In the genomic region with DNA sequence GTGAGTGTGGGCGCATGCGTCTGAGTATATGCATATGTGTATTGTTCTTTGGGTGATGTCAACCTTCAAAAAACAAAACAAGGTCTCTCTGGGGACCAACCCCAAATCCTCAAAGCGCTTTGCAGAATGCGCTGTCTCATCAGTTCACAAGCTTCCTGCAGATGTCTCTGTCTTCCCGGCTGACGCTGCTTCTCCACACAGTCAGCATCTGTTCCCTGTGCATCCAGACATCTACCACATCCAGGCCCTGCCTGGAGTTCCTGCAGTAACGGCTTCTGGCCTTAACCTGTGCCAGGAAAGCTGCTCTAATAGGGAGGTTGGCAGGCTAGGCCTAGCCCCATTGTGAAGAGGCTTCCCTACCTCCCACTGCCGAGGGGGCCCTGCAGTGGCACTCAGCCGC, we compare ENCODE assay signal across 19 mouse cellular contexts.
DNase-seq lines count a peak whose midpoint lies in the region; ATAC-seq and TF ChIP-seq lines count a peak whose summit lies in the region.
"Had no signal": no experiment of that assay in that cellular context is flagged by ENCODE, and none has a peak within 500 bp of the region (broad histone marks: within the 10 kb centered on the region; RNA-seq: fewer than 3 reads in every experiment).

No protein-coding gene starts in this region.

- no peak overlapping the region for H3K4me3 ChIP-seq in midbrain, postnatal 0 days (ENCODE audit: low read depth, low read length)
- H3K4me3 ChIP-seq in midbrain, embryonic 13.5 days (replicated peaks), result no peak overlapping the region
- H3K4me3 ChIP-seq: embryonic facial prominence, embryonic 13.5 days; heart, embryonic 12.5 days; hindbrain, embryonic 15.5 days; midbrain, embryonic 12.5 days had no signal

- no peak for TF ChIP-seq CTCF in midbrain, postnatal 0 days (IDR thresholded peaks at IDR 0.05)

- H3K9ac ChIP-seq in midbrain, postnatal 0 days (replicated peaks; ENCODE audit: low read length, poor library complexity, severe bottlenecking), result no peak overlapping the region
- no peak overlapping the region for H3K9ac ChIP-seq in midbrain, embryonic 13.5 days (replicated peaks)
- H3K9ac ChIP-seq: embryonic facial prominence, embryonic 13.5 days; heart, embryonic 12.5 days; hindbrain, embryonic 15.5 days; midbrain, embryonic 12.5 days had no signal

- H3K27me3 ChIP-seq in midbrain, postnatal 0 days (ENCODE audit: insufficient read depth, low read length), result no peaks in the 10 kb centered on the region
- no peaks in the 10 kb centered on the region for H3K27me3 ChIP-seq in midbrain, embryonic 13.5 days
- H3K27me3 ChIP-seq: embryonic facial prominence, embryonic 13.5 days; heart, embryonic 12.5 days; hindbrain, embryonic 15.5 days; midbrain, embryonic 12.5 days had no signal

- 70% methylated on average over 9 of the region's 9 CpGs for WGBS in midbrain, postnatal 0 days
- 78% methylated on average over 9 of the region's 9 CpGs for WGBS in midbrain, embryonic 13.5 days

- no peaks in the 10 kb centered on the region for H3K4me1 ChIP-seq in midbrain, postnatal 0 days (ENCODE audit: insufficient read depth, low read length)
- H3K4me1 ChIP-seq in midbrain, embryonic 13.5 days (replicated peaks), result no peaks in the 10 kb centered on the region
- H3K4me1 ChIP-seq: embryonic facial prominence, embryonic 13.5 days; heart, embryonic 12.5 days; hindbrain, embryonic 15.5 days; midbrain, embryonic 12.5 days had no signal

- no peaks in the 10 kb centered on the region for H3K36me3 ChIP-seq in midbrain, postnatal 0 days (ENCODE audit: insufficient read depth, low read length)
- H3K36me3 ChIP-seq in midbrain, embryonic 13.5 days, result no peaks in the 10 kb centered on the region
- H3K36me3 ChIP-seq: embryonic facial prominence, embryonic 13.5 days; heart, embryonic 12.5 days; hindbrain, embryonic 15.5 days; midbrain, embryonic 12.5 days had no signal

- DNase-seq in cerebellum, postnatal 10 days, result peak; percentile 34 to 53
- DNase-seq in cerebellum, adult 9-11 months, result no peak
- DNase-seq in midbrain, postnatal 0 days (ENCODE audit: low spot score), result peak; percentile 26
- peak; percentile 38 for DNase-seq in left cerebral cortex, postnatal 4 days
- DNase-seq in adrenal gland, postnatal 10 days, result no peak
- DNase-seq in lung, adult 18-20 months, result no peak
- no peak for DNase-seq in cerebellum, adult 8-10 months
- DNase-seq: cerebellum, adult 11-12 months; kidney, postnatal 10 days; liver; lung, adult 2 months; lung, postnatal 4 days; thymus, postnatal 25 days had no signal

- H3K9me3 ChIP-seq in midbrain, postnatal 0 days (ENCODE audit: low read length), result no peaks in the 10 kb centered on the region
- no peaks in the 10 kb centered on the region for H3K9me3 ChIP-seq in midbrain, embryonic 13.5 days
- H3K9me3 ChIP-seq: embryonic facial prominence, embryonic 13.5 days; heart, embryonic 12.5 days; hindbrain, embryonic 15.5 days; midbrain, embryonic 12.5 days had no signal

- H3K27ac ChIP-seq in midbrain, postnatal 0 days (ENCODE audit: low read depth, low read length), result no peak overlapping the region
- H3K27ac ChIP-seq in midbrain, embryonic 13.5 days, result no peak overlapping the region
- H3K27ac ChIP-seq: embryonic facial prominence, embryonic 13.5 days; hindbrain, embryonic 15.5 days; midbrain, embryonic 12.5 days had no signal

- no peak for ATAC-seq in midbrain, postnatal 0 days (ENCODE audit: low FRiP score)
- ATAC-seq in midbrain, embryonic 13.5 days, result no peak
- ATAC-seq: intestine, postnatal 0 days had no signal

- H3K4me2 ChIP-seq in midbrain, postnatal 0 days (ENCODE audit: low read depth, low read length, poor library complexity, severe bottlenecking), result no peak overlapping the region
- H3K4me2 ChIP-seq in midbrain, embryonic 13.5 days (replicated peaks), result no peak overlapping the region
- H3K4me2 ChIP-seq: embryonic facial prominence, embryonic 13.5 days; heart, embryonic 12.5 days; hindbrain, embryonic 15.5 days; midbrain, embryonic 12.5 days had no signal

- intact Hi-C loops in left cerebral cortex, postnatal 4 days (cut with DNase I), result no loop called here

Comparison
In these comparisons a context has a peak if more than half of its experiments do, and no peak if none do; other contexts are left out.
1. DNase-seq: peak in cerebellum, postnatal 10 days (2 of 2), midbrain, postnatal 0 days (single experiment) and left cerebral cortex, postnatal 4 days (single experiment); none in cerebellum, adult 9-11 months (single experiment), adrenal gland, postnatal 10 days (single experiment), lung, adult 18-20 months (0 of 2) and cerebellum, adult 8-10 months (single experiment).